In genomic region chrX:134612285-134612959, GRCm38 (mm10) we compare ENCODE assay signal across 8 mouse cellular contexts. TPM values are rescaled to one million over a fixed set of nuclear protein-coding genes. Genes with fewer than 3 reads are reported as not detected.
DNase-seq lines count a peak whose midpoint lies in the region; ATAC-seq and TF ChIP-seq lines count a peak whose summit lies in the region.

No protein-coding gene starts in this region.

- H3K36me3 ChIP-seq in thymus, adult 2 months (ENCODE audit: control insufficient read depth, insufficient read depth, low read length) = 0 out of 2 replicates have a peak, but pooled peaks cover under 1% of the 10 kb centered on the region
- no peaks in the 10 kb centered on the region for H3K36me3 ChIP-seq in hindbrain, embryonic 15.5 days
- no peaks in the 10 kb centered on the region for H3K36me3 ChIP-seq in midbrain, embryonic 15.5 days (replicated peaks)
- H3K36me3 ChIP-seq in stomach, postnatal 0 days (ENCODE audit: control insufficient read depth, insufficient read depth, low read length) = no peaks in the 10 kb centered on the region

- no peak for TF ChIP-seq CTCF in thymus, adult 2 months (IDR thresholded peaks at IDR 0.05; ENCODE audit: borderline replicate concordance, control insufficient read depth, extremely low read depth, insufficient read depth, low read length, poor library complexity)
- TF ChIP-seq CTCF in cortical plate, adult 2 months (IDR thresholded peaks at IDR 0.05; ENCODE audit: extremely low read depth, insufficient read depth, low read length) = no peak
- TF ChIP-seq CTCF in stomach, postnatal 0 days (IDR thresholded peaks at IDR 0.05; ENCODE audit: low read depth) = no peak

- peaks cover 6% of the 10 kb centered on the region for H3K4me1 ChIP-seq in thymus, adult 2 months (replicated peaks; ENCODE audit: control insufficient read depth, insufficient read depth, low read length)
- H3K4me1 ChIP-seq in cortical plate, adult 2 months (ENCODE audit: control insufficient read depth, insufficient read depth, low read length) = no peaks in the 10 kb centered on the region
- no peaks in the 10 kb centered on the region for H3K4me1 ChIP-seq in hindbrain, embryonic 15.5 days (replicated peaks)
- H3K4me1 ChIP-seq in midbrain, embryonic 15.5 days = no peaks in the 10 kb centered on the region; the same call in 1 of the 2 replicates
- H3K4me1 ChIP-seq in stomach, postnatal 0 days (replicated peaks; ENCODE audit: control insufficient read depth, insufficient read depth) = no peaks in the 10 kb centered on the region

- DNase-seq in thymus, adult 2 months = no peak
- DNase-seq in thymus, adult 18-20 months = no peak
- DNase-seq in gastrocnemius, postnatal 10 days = peak; percentile 30
- DNase-seq in liver = peak; percentile 75
- DNase-seq in stomach, postnatal 0 days (ENCODE audit: low spot score) = peak; percentile 54

- no peaks in the 10 kb centered on the region for H3K9me3 ChIP-seq in hindbrain, embryonic 15.5 days
- H3K9me3 ChIP-seq in midbrain, embryonic 15.5 days = no peaks in the 10 kb centered on the region
- H3K9me3 ChIP-seq in stomach, postnatal 0 days (ENCODE audit: control insufficient read depth, low read length) = no peaks in the 10 kb centered on the region

- H3K9ac ChIP-seq in hindbrain, embryonic 15.5 days = peak overlapping the region; percentile 27; the same call in 1 of the 2 replicates
- H3K9ac ChIP-seq in midbrain, embryonic 15.5 days = peak overlapping the region; percentile 29
- H3K9ac ChIP-seq in stomach, postnatal 0 days (ENCODE audit: low read length) = no peak overlapping the region

- no peak for TF ChIP-seq POLR2A in thymus, adult 2 months (IDR thresholded peaks at IDR 0.05; ENCODE audit: control insufficient read depth, extremely low read depth, insufficient read depth, low read length, poor library complexity)
- TF ChIP-seq POLR2A in cortical plate, adult 2 months (IDR thresholded peaks at IDR 0.05; ENCODE audit: extremely low read depth, insufficient read depth, low read length) = no peak

- H3K4me2 ChIP-seq in hindbrain, embryonic 15.5 days = peak overlapping the region; percentile 56
- H3K4me2 ChIP-seq in midbrain, embryonic 15.5 days = peak overlapping the region; percentile 50
- peak overlapping the region; percentile 46 for H3K4me2 ChIP-seq in stomach, postnatal 0 days (replicated peaks; ENCODE audit: low read depth)

- TF ChIP-seq EP300 in stomach, postnatal 0 days (optimal IDR thresholded peaks at IDR 0.05) = no peak

- ATAC-seq in hindbrain, embryonic 15.5 days (ENCODE audit: low FRiP score, low read depth) = peak; percentile 91
- ATAC-seq in midbrain, embryonic 15.5 days (replicated peaks) = peak; percentile 88
- peak; percentile 86 for ATAC-seq in stomach, postnatal 0 days (ENCODE audit: low FRiP score, low TSS enrichment)

- H3K27me3 ChIP-seq in thymus, adult 2 months (ENCODE audit: control insufficient read depth, insufficient read depth, low read length) = no peaks in the 10 kb centered on the region
- no peaks in the 10 kb centered on the region for H3K27me3 ChIP-seq in hindbrain, embryonic 15.5 days
- H3K27me3 ChIP-seq in midbrain, embryonic 15.5 days (replicated peaks) = no peaks in the 10 kb centered on the region
- no peaks in the 10 kb centered on the region for H3K27me3 ChIP-seq in stomach, postnatal 0 days (ENCODE audit: control insufficient read depth, insufficient read depth, low read length)

- 14% methylated on average over 14 of the region's 15 CpGs for WGBS in thymus, adult 2 months
- WGBS in hindbrain, embryonic 15.5 days = 17% methylated on average over 14 of the region's 15 CpGs
- 14% methylated on average over 15 of the region's 15 CpGs for WGBS in midbrain, embryonic 15.5 days
- WGBS in stomach, postnatal 0 days = 14% methylated on average over 14 of the region's 15 CpGs

- H3K27ac ChIP-seq in thymus, adult 2 months (ENCODE audit: control insufficient read depth, insufficient read depth, low read length) = no peak overlapping the region
- peak overlapping the region; percentile 42; the same call in 1 of the 2 replicates for H3K27ac ChIP-seq in cortical plate, adult 2 months (ENCODE audit: insufficient read depth, low read length)
- peak overlapping the region; percentile 79 for H3K27ac ChIP-seq in hindbrain, embryonic 15.5 days (replicated peaks)
- peak overlapping the region; percentile 81 for H3K27ac ChIP-seq in midbrain, embryonic 15.5 days
- H3K27ac ChIP-seq in stomach, postnatal 0 days (replicated peaks) = peak overlapping the region; percentile 69

- peak overlapping the region; percentile 40 for H3K4me3 ChIP-seq in thymus, adult 2 months (ENCODE audit: control insufficient read depth, insufficient read depth, low read length)
- peak overlapping the region; percentile 43 for H3K4me3 ChIP-seq in cortical plate, adult 2 months (ENCODE audit: insufficient read depth, low read length)
- H3K4me3 ChIP-seq in hindbrain, embryonic 15.5 days = peak overlapping the region; percentile 32
- peak overlapping the region; percentile 31 for H3K4me3 ChIP-seq in midbrain, embryonic 15.5 days
- H3K4me3 ChIP-seq in stomach, postnatal 0 days (ENCODE audit: low read depth, low read length) = peak overlapping the region; percentile 27

RNA-seq across cellular contexts. Expression of gene Hnrnph2, which starts 11.4 kb away (rescaled TPM):
- 15.9 and 18.2 TPM in 2 replicates for polyA plus RNA-seq in thymus, adult 2 months (2012; rRNA removed)
- 109 and 114 TPM in 2 replicates for polyA plus RNA-seq in cortical plate, adult 2 months (2012; rRNA removed)
- 10 to 100 TPM; 59.1 to 65.2 TPM for total RNA-seq in gastrocnemius, postnatal 10 days (2021)
- polyA plus RNA-seq in hindbrain, embryonic 15.5 days (2015; fragmentation: Nextera tagmentation; extraction: Ambion mirVana) = 139 and 141 TPM in 2 replicates
- polyA plus RNA-seq in midbrain, embryonic 15.5 days (2015; fragmentation: Nextera tagmentation; extraction: Ambion mirVana) = 145 and 146 TPM in 2 replicates
- 65.3 and 67.2 TPM in 2 replicates for polyA plus RNA-seq in stomach, postnatal 0 days (2015; fragmentation: Nextera tagmentation; extraction: Ambion mirVana)

RNA-seq across cellular contexts. Expression of gene Gla, which starts 11.5 kb away (rescaled TPM):
- 2.0 TPM in 2 replicates for polyA plus RNA-seq in thymus, adult 2 months (2012; rRNA removed)
- 6.6 and 7.6 TPM in 2 replicates for polyA plus RNA-seq in cortical plate, adult 2 months (2012; rRNA removed)
- total RNA-seq in gastrocnemius, postnatal 10 days (2021) = 1 to 10 TPM; 2.0 to 2.5 TPM
- 3.1 and 5.0 TPM in 2 replicates for polyA plus RNA-seq in hindbrain, embryonic 15.5 days (2015; fragmentation: Nextera tagmentation; extraction: Ambion mirVana)
- polyA plus RNA-seq in midbrain, embryonic 15.5 days (2015; fragmentation: Nextera tagmentation; extraction: Ambion mirVana) = 3.7 and 6.2 TPM in 2 replicates
- 3.6 and 3.9 TPM in 2 replicates for polyA plus RNA-seq in stomach, postnatal 0 days (2015; fragmentation: Nextera tagmentation; extraction: Ambion mirVana)

RNA-seq across cellular contexts. Expression of gene Rpl36a, which starts 27.0 kb away (rescaled TPM):
- polyA plus RNA-seq in thymus, adult 2 months (2012; rRNA removed) = 157 and 177 TPM in 2 replicates
- polyA plus RNA-seq in cortical plate, adult 2 months (2012; rRNA removed) = 541 and 586 TPM in 2 replicates
- 100 to 1,000 TPM; 251 to 261 TPM for total RNA-seq in gastrocnemius, postnatal 10 days (2021)
- polyA plus RNA-seq in hindbrain, embryonic 15.5 days (2015; fragmentation: Nextera tagmentation; extraction: Ambion mirVana) = 159 and 198 TPM in 2 replicates
- polyA plus RNA-seq in midbrain, embryonic 15.5 days (2015; fragmentation: Nextera tagmentation; extraction: Ambion mirVana) = 155 and 158 TPM in 2 replicates
- polyA plus RNA-seq in stomach, postnatal 0 days (2015; fragmentation: Nextera tagmentation; extraction: Ambion mirVana) = 419 and 471 TPM in 2 replicates

RNA-seq across cellular contexts. Expression of gene Btk, which starts 29.1 kb away (rescaled TPM):
- polyA plus RNA-seq in thymus, adult 2 months (2012; rRNA removed) = 1.4 and 1.5 TPM in 2 replicates
- polyA plus RNA-seq in cortical plate, adult 2 months (2012; rRNA removed) = 0.94 and 1.5 TPM in 2 replicates
- 1 to 10 TPM in 1 of 2 experiments, under 1 TPM in 1; 0.78 to 1.3 TPM for total RNA-seq in gastrocnemius, postnatal 10 days (2021)
- polyA plus RNA-seq in hindbrain, embryonic 15.5 days (2015; fragmentation: Nextera tagmentation; extraction: Ambion mirVana) = 0.47 and 0.51 TPM in 2 replicates
- polyA plus RNA-seq in midbrain, embryonic 15.5 days (2015; fragmentation: Nextera tagmentation; extraction: Ambion mirVana) = 0.75 and 0.77 TPM in 2 replicates
- polyA plus RNA-seq in stomach, postnatal 0 days (2015; fragmentation: Nextera tagmentation; extraction: Ambion mirVana) = 0.72 and 0.74 TPM in 2 replicates

Comparison
In these comparisons a context has a peak if more than half of its experiments do, and no peak if none do; other contexts are left out.
1. DNase-seq: peak in gastrocnemius, postnatal 10 days (single experiment), liver (single experiment) and stomach, postnatal 0 days (single experiment); none in thymus, adult 2 months (single experiment) and thymus, adult 18-20 months (0 of 2).
2. Peak in every context shown above with its lines, with median percentiles within 50 percentile points of each other: H3K4me3 ChIP-seq, ATAC-seq and H3K4me2 ChIP-seq.